Mouse (Mus musculus) monocyte, adult 2 months (primary cell): Measurements from ENCODE around the gene Enpp7.

Experiments
- DNase-seq, 2 experiments: peaks; one replicate each; pipeline ENCODE4 v3.0.0; 2022; ENCODE audit warnings: low spot score in 2 of 2, low read depth in 1 of 2

Enpp7 gene

GRCm38 (mm10) chr11:119035094-119035685 is 47.2 kb downstream of the Enpp7 start:
- DNase-seq = no peak

- DNase-seq = no peak
Observed at GRCm38 (mm10) chr11:119035686-119036165, 47.7 kb downstream of the Enpp7 start.

- DNase-seq = no peak
Observed at GRCm38 (mm10) chr11:119036447-119036846, 48.5 kb downstream of the Enpp7 start.

- DNase-seq = no peak
Observed at GRCm38 (mm10) chr11:119036934-119037779, 49.2 kb downstream of the Enpp7 start.

GRCm38 (mm10) chr11:119037780-119038401 is 49.9 kb downstream of the Enpp7 start:
- no peak for DNase-seq

GRCm38 (mm10) chr11:119038744-119039484 is 50.9 kb downstream of the Enpp7 start:
- DNase-seq = no peak

GRCm38 (mm10) chr11:119039732-119040512 is 51.9 kb downstream of the Enpp7 start:
- DNase-seq = no peak

- peak; percentile 96 to 97 for DNase-seq
Observed at GRCm38 (mm10) chr11:119040600-119041324, 52.8 kb downstream of the Enpp7 start, which contains the start of gene Cbx8. TSS of gene Cbx8 (minus strand) at chr11:119040969.

GRCm38 (mm10) chr11:119041325-119041716 is 53.3 kb downstream of the Enpp7 start:
- DNase-seq = no peak

- DNase-seq = no peak
Observed at GRCm38 (mm10) chr11:119041750-119042465, 53.9 kb downstream of the Enpp7 start.
